Mouse (Mus musculus): Measurements from ENCODE around the gene P2rx7. TPM values are rescaled to one million over a fixed set of nuclear protein-coding genes. Genes with fewer than 3 reads are reported as not detected.

Gene P2rx7
- polyA plus RNA-seq, 1 experiment: 5.3 TPM

DNA sequence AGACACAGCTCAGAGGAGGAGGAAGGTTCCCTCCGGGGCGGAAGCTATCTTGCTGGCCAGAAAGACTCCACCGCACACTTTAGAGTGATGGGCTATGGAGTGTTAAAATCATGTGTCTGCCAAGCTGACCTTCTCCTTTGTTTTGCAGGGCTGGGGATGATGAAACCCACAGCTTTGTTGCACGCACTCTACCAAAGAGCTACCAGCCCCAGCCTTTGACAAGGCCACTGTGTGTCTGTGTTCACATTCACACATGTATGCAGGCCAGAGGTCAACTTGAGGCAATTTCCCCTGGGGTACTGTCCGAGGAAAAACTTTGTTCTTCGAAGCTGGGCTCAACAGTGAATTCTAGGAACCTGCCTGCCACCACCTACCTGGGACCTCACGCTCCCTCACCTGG, 92.1 kb downstream of the P2rx7 start:
- Histone ChIP-seq H3K27me3 (replicated peaks; ENCODE audit: control insufficient read depth, insufficient read depth, low read length) (no peaks in the 10 kb centered on the region), H3K36me3 (ENCODE audit: control insufficient read depth, insufficient read depth, low read length) (no peaks in the 10 kb centered on the region), H3K4me3 (ENCODE audit: insufficient read depth, low read depth, low read length) (no peak overlapping the region), H3K27ac (ENCODE audit: insufficient read depth, low read depth, low read length) (no peak overlapping the region), H3K4me1 (ENCODE audit: control insufficient read depth, insufficient read depth, low read length) (no peaks in the 10 kb centered on the region)
- TF ChIP-seq POLR2A (IDR thresholded peaks at IDR 0.05; ENCODE audit: low read depth, low read length) (no peak), CTCF (conservative IDR thresholded peaks at IDR 0.05; ENCODE audit: insufficient read depth, insufficient read length, low read depth, low read length) (no peak)
- DNase-seq: no peak
- WGBS: 86% methylated on average over 7 of the region's 7 CpGs

GRCm38 (mm10) chr5:122736761-122737160, 93.0 kb downstream of the P2rx7 start:
- H3K27me3 ChIP-seq (replicated peaks; ENCODE audit: control insufficient read depth, insufficient read depth, low read length): no peaks in the 10 kb centered on the region
- WGBS: 80% methylated on average over 15 of the region's 15 CpGs
- H3K36me3 ChIP-seq (ENCODE audit: control insufficient read depth, insufficient read depth, low read length): no peaks in the 10 kb centered on the region
- DNase-seq: no peak
- TF ChIP-seq POLR2A (IDR thresholded peaks at IDR 0.05; ENCODE audit: low read depth, low read length) (no peak), CTCF (conservative IDR thresholded peaks at IDR 0.05; ENCODE audit: insufficient read depth, insufficient read length, low read depth, low read length) (no peak)
- H3K4me3 ChIP-seq (ENCODE audit: insufficient read depth, low read depth, low read length): no peak overlapping the region
- H3K27ac ChIP-seq (ENCODE audit: insufficient read depth, low read depth, low read length): no peak overlapping the region
- no peaks in the 10 kb centered on the region for H3K4me1 ChIP-seq (ENCODE audit: control insufficient read depth, insufficient read depth, low read length)

Other genes with a start within 250 kb of the P2rx7 start
- 30.3 and 33.5 TPM in 2 replicates for gene Anapc7, start 222.2 kb upstream of the P2rx7 start, polyA plus RNA-seq (2012; rRNA removed)
- gene Atp2a2, start 141.7 kb upstream of the P2rx7 start, polyA plus RNA-seq (2012; rRNA removed): 94.2 and 96.2 TPM in 2 replicates
- 2.0 and 3.4 TPM in 2 replicates for gene Ift81, start 29.4 kb upstream of the P2rx7 start, polyA plus RNA-seq (2012; rRNA removed)
- 81.6 and 87.7 TPM in 2 replicates for gene P2rx4, start 63.6 kb downstream of the P2rx7 start, polyA plus RNA-seq (2012; rRNA removed)
- 17.7 and 18.8 TPM in 2 replicates for gene Camkk2, start 135.5 kb downstream of the P2rx7 start, polyA plus RNA-seq (2012; rRNA removed)
- 209 and 220 TPM in 2 replicates for gene Anapc5, start 177.4 kb downstream of the P2rx7 start, polyA plus RNA-seq (2012; rRNA removed)
- 12.8 and 13.0 TPM in 2 replicates for gene Rnf34, start 206.1 kb downstream of the P2rx7 start, polyA plus RNA-seq (2012; rRNA removed)